Mouse (Mus musculus): Measurements from ENCODE around the gene Mfsd4b4. TPM values are rescaled to one million over a fixed set of nuclear protein-coding genes. Genes with fewer than 3 reads are reported as not detected.

Mfsd4b4 gene
- polyA plus RNA-seq, 1 experiment: 3.9 TPM

DNA sequence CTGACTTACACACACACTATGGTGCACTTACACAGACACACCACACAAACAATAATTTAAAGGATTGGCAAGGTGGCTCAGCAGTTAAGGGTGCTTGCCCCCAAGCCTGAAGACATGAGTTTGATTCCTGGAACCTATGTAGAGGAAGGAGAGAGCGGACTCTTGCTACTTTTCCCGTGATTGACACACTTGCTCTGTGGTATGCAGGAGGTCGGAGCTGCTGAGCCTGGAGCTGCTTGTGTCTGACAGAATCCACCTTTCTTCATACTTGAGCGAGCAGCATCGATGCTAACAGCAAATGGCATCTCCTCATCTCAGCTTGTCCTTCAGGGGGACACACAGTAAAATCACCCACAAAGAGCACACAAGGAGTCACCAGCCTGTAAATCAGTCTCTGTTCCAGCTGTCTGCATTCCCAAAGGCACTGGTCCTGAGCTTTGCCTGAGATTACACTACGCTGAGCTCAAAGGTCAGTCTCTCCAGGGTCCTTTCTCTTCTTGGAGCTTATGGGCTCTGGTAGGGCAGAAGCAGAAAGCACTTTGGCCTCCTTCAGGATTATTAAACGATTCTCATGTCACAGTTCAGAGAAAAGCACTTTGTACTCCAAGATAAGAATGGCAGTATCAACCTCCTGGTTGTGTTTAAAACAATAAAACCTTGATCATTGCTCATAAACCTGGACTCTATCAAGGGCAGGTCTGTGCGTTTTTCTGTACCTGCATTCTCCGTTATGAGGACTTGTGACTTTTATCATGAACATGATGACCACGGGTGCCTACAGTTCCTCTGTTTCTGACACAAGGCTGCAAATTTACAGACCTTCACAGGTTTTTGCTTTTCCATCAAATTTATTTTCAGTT lies 8.0 kb upstream of the Mfsd4b4 start:
- Histone ChIP-seq H3K27ac (ENCODE audit: control insufficient read depth, insufficient read depth, low read depth, low read length) (no peak overlapping the region), H3K4me3 (ENCODE audit: control insufficient read depth, low read depth, low read length) (no peak overlapping the region), H3K4me1 (ENCODE audit: control insufficient read depth, insufficient read depth, low read length) (no peaks in the 10 kb centered on the region), H3K36me3 (ENCODE audit: control insufficient read depth, insufficient read depth, low read length) (no peaks in the 10 kb centered on the region), H3K27me3 (ENCODE audit: control insufficient read depth, insufficient read depth, low read length) (no peaks in the 10 kb centered on the region)
- no peak for TF ChIP-seq CTCF (IDR thresholded peaks at IDR 0.05; ENCODE audit: control insufficient read depth, insufficient read depth, insufficient replicate concordance, low read depth, low read length)
- no peak for TF ChIP-seq POLR2A (IDR thresholded peaks at IDR 0.05; ENCODE audit: control insufficient read depth, low read depth, low read length)

DNA sequence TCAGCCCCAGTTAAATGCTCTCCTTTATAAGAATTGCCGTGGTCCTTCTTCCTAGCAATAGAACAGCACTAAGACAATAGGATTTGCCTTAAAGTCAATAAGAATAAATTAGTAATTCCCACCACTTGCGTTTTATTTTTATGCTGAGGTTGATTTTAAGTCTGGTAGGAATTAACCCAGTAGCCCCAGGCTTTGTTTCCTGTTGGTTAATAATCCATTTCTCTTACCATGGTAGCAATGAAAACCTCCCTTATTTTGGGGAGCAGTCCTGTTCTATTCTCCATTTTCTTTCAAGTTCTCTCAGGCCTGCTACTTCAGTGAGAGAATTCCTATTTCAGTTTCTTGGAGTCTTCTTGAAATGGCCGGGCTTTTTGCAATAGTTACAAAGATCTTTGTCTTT lies 5.2 kb upstream of the Mfsd4b4 start:
- Histone ChIP-seq H3K4me1 (ENCODE audit: control insufficient read depth, insufficient read depth, low read length) (0 out of 2 replicates have a peak, but pooled peaks cover 2% of the 10 kb centered on the region), H3K27me3 (ENCODE audit: control insufficient read depth, insufficient read depth, low read length) (no peaks in the 10 kb centered on the region), H3K36me3 (ENCODE audit: control insufficient read depth, insufficient read depth, low read length) (no peaks in the 10 kb centered on the region), H3K4me3 (ENCODE audit: control insufficient read depth, low read depth, low read length) (no peak overlapping the region), H3K27ac (ENCODE audit: control insufficient read depth, insufficient read depth, low read depth, low read length) (no peak overlapping the region)
- TF ChIP-seq POLR2A (IDR thresholded peaks at IDR 0.05; ENCODE audit: control insufficient read depth, low read depth, low read length): no peak
- no peak for TF ChIP-seq CTCF (IDR thresholded peaks at IDR 0.05; ENCODE audit: control insufficient read depth, insufficient read depth, insufficient replicate concordance, low read depth, low read length)

GRCm38 (mm10) chr10:39896503-39896902 lies 2.5 kb downstream of the Mfsd4b4 start:
- Histone ChIP-seq H3K4me3 (ENCODE audit: control insufficient read depth, low read depth, low read length) (no peak overlapping the region), H3K27me3 (ENCODE audit: control insufficient read depth, insufficient read depth, low read length) (no peaks in the 10 kb centered on the region), H3K27ac (ENCODE audit: control insufficient read depth, insufficient read depth, low read depth, low read length) (no peak overlapping the region), H3K36me3 (ENCODE audit: control insufficient read depth, insufficient read depth, low read length) (no peaks in the 10 kb centered on the region), H3K4me1 (ENCODE audit: control insufficient read depth, insufficient read depth, low read length) (peaks cover 8% of the 10 kb centered on the region)
- TF ChIP-seq CTCF (IDR thresholded peaks at IDR 0.05; ENCODE audit: control insufficient read depth, insufficient read depth, insufficient replicate concordance, low read depth, low read length) (no peak), POLR2A (IDR thresholded peaks at IDR 0.05; ENCODE audit: control insufficient read depth, low read depth, low read length) (no peak)

- no peak overlapping the region for H3K4me3 ChIP-seq (ENCODE audit: control insufficient read depth, low read depth, low read length)
- no peak overlapping the region; the same call in 1 of the 2 replicates for H3K27ac ChIP-seq (ENCODE audit: control insufficient read depth, insufficient read depth, low read depth, low read length)
- TF ChIP-seq CTCF (IDR thresholded peaks at IDR 0.05; ENCODE audit: control insufficient read depth, insufficient read depth, insufficient replicate concordance, low read depth, low read length) (no peak), POLR2A (IDR thresholded peaks at IDR 0.05; ENCODE audit: control insufficient read depth, low read depth, low read length) (no peak)
- H3K36me3 ChIP-seq (ENCODE audit: control insufficient read depth, insufficient read depth, low read length): no peaks in the 10 kb centered on the region
- peaks cover 7% of the 10 kb centered on the region for H3K4me1 ChIP-seq (ENCODE audit: control insufficient read depth, insufficient read depth, low read length)
- no peaks in the 10 kb centered on the region for H3K27me3 ChIP-seq (ENCODE audit: control insufficient read depth, insufficient read depth, low read length)
These were observed 5.0 kb downstream of the Mfsd4b4 start for GRCm38 (mm10) chr10:39893702-39894697.

DNA sequence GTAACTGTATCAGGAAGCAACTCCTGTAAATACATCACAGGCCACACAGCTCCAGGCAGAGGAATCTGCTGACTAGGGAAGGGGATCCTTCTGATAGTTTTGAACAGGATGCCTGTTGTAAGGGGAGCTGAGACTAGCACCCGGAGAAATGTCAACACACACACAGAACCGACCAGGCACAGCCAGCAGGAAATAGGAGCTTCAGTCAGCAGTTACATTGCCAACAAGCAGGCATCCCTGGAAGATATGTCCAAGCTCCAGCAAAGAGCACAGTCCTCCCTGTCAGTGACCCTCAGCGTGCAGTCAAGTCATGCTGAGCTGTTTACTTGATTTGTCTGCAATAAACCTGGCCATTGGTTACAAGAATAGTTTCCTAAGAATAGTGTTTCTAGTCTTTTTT lies 10.4 kb downstream of the Mfsd4b4 start:
- Histone ChIP-seq H3K36me3 (ENCODE audit: control insufficient read depth, insufficient read depth, low read length) (no peaks in the 10 kb centered on the region), H3K4me3 (ENCODE audit: control insufficient read depth, low read depth, low read length) (no peak overlapping the region), H3K27me3 (ENCODE audit: control insufficient read depth, insufficient read depth, low read length) (no peaks in the 10 kb centered on the region), H3K4me1 (ENCODE audit: control insufficient read depth, insufficient read depth, low read length) (no peaks in the 10 kb centered on the region), H3K27ac (ENCODE audit: control insufficient read depth, insufficient read depth, low read depth, low read length) (no peak overlapping the region)
- TF ChIP-seq POLR2A (IDR thresholded peaks at IDR 0.05; ENCODE audit: control insufficient read depth, low read depth, low read length) (no peak), CTCF (IDR thresholded peaks at IDR 0.05; ENCODE audit: control insufficient read depth, insufficient read depth, insufficient replicate concordance, low read depth, low read length) (no peak)

DNA sequence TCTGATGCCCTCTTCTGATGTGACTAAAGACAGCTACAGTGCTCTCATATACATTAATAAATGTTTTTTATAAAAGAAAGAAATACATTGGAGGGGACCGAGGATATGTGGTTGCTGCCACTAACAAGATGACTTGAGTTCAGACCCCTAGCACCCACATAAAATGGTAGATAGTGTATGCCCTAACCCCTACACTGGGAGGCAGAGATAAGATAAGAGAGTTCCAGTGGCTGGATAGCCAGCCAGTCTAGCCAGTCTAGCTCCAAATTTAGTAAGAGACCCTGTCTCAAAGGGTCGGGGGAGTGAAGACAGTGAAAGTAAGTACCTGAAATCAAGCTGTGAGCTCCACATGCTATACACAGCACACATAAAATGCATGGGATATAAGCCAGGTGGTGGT lies 33.5 kb downstream of the Mfsd4b4 start:
- Histone ChIP-seq H3K4me3 (ENCODE audit: control insufficient read depth, low read depth, low read length) (no peak overlapping the region), H3K36me3 (ENCODE audit: control insufficient read depth, insufficient read depth, low read length) (no peaks in the 10 kb centered on the region; the same call in 1 of the 2 replicates), H3K4me1 (ENCODE audit: control insufficient read depth, insufficient read depth, low read length) (no peaks in the 10 kb centered on the region), H3K27ac (ENCODE audit: control insufficient read depth, insufficient read depth, low read depth, low read length) (no peak overlapping the region), H3K27me3 (ENCODE audit: control insufficient read depth, insufficient read depth, low read length) (no peaks in the 10 kb centered on the region)
- TF ChIP-seq CTCF (IDR thresholded peaks at IDR 0.05; ENCODE audit: control insufficient read depth, insufficient read depth, insufficient replicate concordance, low read depth, low read length): no peak

DNA sequence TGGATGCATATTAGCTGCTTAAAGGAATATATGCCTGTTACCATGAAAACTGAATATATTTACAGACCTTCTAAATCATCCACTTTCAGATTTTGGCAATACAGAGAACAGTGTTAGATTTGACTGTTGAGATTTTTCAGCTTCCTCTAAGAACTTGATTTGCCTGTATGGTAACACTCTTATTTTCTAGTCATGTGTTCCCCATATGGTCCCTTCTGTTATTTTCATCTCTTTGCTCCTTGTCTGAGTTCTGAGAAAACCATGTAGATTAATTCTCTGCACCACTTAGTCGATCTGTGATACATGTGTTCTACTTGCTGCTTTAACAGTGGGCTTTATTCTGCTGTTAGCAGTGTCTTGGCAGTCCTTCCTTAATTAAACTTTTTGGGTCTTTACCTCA lies 56.4 kb downstream of the Mfsd4b4 start:
- no peak overlapping the region for H3K4me3 ChIP-seq (ENCODE audit: control insufficient read depth, low read depth, low read length)
- H3K27ac ChIP-seq (ENCODE audit: control insufficient read depth, insufficient read depth, low read depth, low read length): no peak overlapping the region
- H3K4me1 ChIP-seq (ENCODE audit: control insufficient read depth, insufficient read depth, low read length): no peaks in the 10 kb centered on the region
- TF ChIP-seq CTCF (IDR thresholded peaks at IDR 0.05; ENCODE audit: control insufficient read depth, insufficient read depth, insufficient replicate concordance, low read depth, low read length) (no peak), POLR2A (IDR thresholded peaks at IDR 0.05; ENCODE audit: control insufficient read depth, low read depth, low read length) (no peak)
- H3K27me3 ChIP-seq (ENCODE audit: control insufficient read depth, insufficient read depth, low read length): no peaks in the 10 kb centered on the region
- H3K36me3 ChIP-seq (ENCODE audit: control insufficient read depth, insufficient read depth, low read length): no peaks in the 10 kb centered on the region

Other genes with a start within 250 kb of the Mfsd4b4 start
- 31.1 and 38.4 TPM in 2 replicates for gene Rev3l, start 167.1 kb downstream of the Mfsd4b4 start, polyA plus RNA-seq (2012; rRNA removed)
- not detected in 2 replicates for gene Mfsd4b2, start 27.7 kb upstream of the Mfsd4b4 start, polyA plus RNA-seq (2012; rRNA removed)
- gene Mfsd4b3, start 60.9 kb upstream of the Mfsd4b4 start, polyA plus RNA-seq (2012; rRNA removed): 0.06 and 0.19 TPM in 2 replicates
- 0.04 and 0.12 TPM in 2 replicates for gene Mfsd4b5, start 87.4 kb upstream of the Mfsd4b4 start, polyA plus RNA-seq (2012; rRNA removed)
- gene Mfsd4b1, start 126.0 kb upstream of the Mfsd4b4 start, polyA plus RNA-seq (2012; rRNA removed): 0.27 and 0.40 TPM in 2 replicates
- gene Slc16a10, start 243.0 kb upstream of the Mfsd4b4 start, polyA plus RNA-seq (2012; rRNA removed): 2.5 and 4.3 TPM in 2 replicates